Mouse (Mus musculus): Measurements from ENCODE around the gene Tex261.

Tex261 gene

GRCm38 (mm10) chr6:83762880-83763431 is 12.7 kb downstream of the Tex261 start:
- DNase-seq (ENCODE audit: low read depth in 1 of 2, low spot score in 2 of 2), result no peak

- no peak for DNase-seq (ENCODE audit: low read depth in 1 of 2, low spot score in 2 of 2)
These were observed 13.3 kb downstream of the Tex261 start, which contains the start of gene Ankrd53 for GRCm38 (mm10) chr6:83762344-83762743. Gene Ankrd53 (plus strand): TSS chr6:83762644.

GRCm38 (mm10) chr6:83756051-83756450 is 19.6 kb downstream of the Tex261 start:
- DNase-seq (ENCODE audit: low read depth in 1 of 2, low spot score in 2 of 2), result no peak

GRCm38 (mm10) chr6:83750171-83750684 is 25.4 kb downstream of the Tex261 start:
- peak in 1 of 2 experiments; percentile 34 for DNase-seq (ENCODE audit: low read depth in 1 of 2, low spot score in 2 of 2)

- no peak for DNase-seq (ENCODE audit: low read depth in 1 of 2, low spot score in 2 of 2)
These were observed 26.3 kb downstream of the Tex261 start for GRCm38 (mm10) chr6:83749286-83749685.

- no peak for DNase-seq (ENCODE audit: low read depth in 1 of 2, low spot score in 2 of 2)
These were observed 30.1 kb downstream of the Tex261 start for GRCm38 (mm10) chr6:83745466-83745865.

- no peak for DNase-seq (ENCODE audit: low read depth in 1 of 2, low spot score in 2 of 2)
These were observed 31.1 kb downstream of the Tex261 start for GRCm38 (mm10) chr6:83744557-83744956.

- no peak for DNase-seq (ENCODE audit: low read depth in 1 of 2, low spot score in 2 of 2)
These were observed 31.5 kb downstream of the Tex261 start for GRCm38 (mm10) chr6:83744126-83744525.

GRCm38 (mm10) chr6:83743212-83743611 is 32.4 kb downstream of the Tex261 start:
- no peak for DNase-seq (ENCODE audit: low read depth in 1 of 2, low spot score in 2 of 2)

GRCm38 (mm10) chr6:83742761-83743160 is 32.9 kb downstream of the Tex261 start, which contains the start of gene Atp6v1b1:
Gene Atp6v1b1 (plus strand): TSS chr6:83742990.
- DNase-seq (ENCODE audit: low read depth in 1 of 2, low spot score in 2 of 2), result no peak

- no peak for DNase-seq (ENCODE audit: low read depth in 1 of 2, low spot score in 2 of 2)
These were observed 37.0 kb downstream of the Tex261 start for GRCm38 (mm10) chr6:83738596-83738995.

GRCm38 (mm10) chr6:83737311-83737710 is 38.3 kb downstream of the Tex261 start:
- no peak for DNase-seq (ENCODE audit: low read depth in 1 of 2, low spot score in 2 of 2)

GRCm38 (mm10) chr6:83731128-83731527 is 44.5 kb downstream of the Tex261 start:
- peak; percentile 22 to 40 for DNase-seq (ENCODE audit: low read depth in 1 of 2, low spot score in 2 of 2)

GRCm38 (mm10) chr6:83729350-83729970 is 46.2 kb downstream of the Tex261 start:
- DNase-seq (ENCODE audit: low read depth in 1 of 2, low spot score in 2 of 2), result no peak

- no peak for DNase-seq (ENCODE audit: low read depth in 1 of 2, low spot score in 2 of 2)
These were observed 47.1 kb downstream of the Tex261 start for GRCm38 (mm10) chr6:83728488-83728887.

- DNase-seq (ENCODE audit: low read depth in 1 of 2, low spot score in 2 of 2), result no peak
These were observed 48.4 kb downstream of the Tex261 start for GRCm38 (mm10) chr6:83727178-83727577.

- no peak for DNase-seq (ENCODE audit: low read depth in 1 of 2, low spot score in 2 of 2)
These were observed 53.1 kb downstream of the Tex261 start for GRCm38 (mm10) chr6:83722526-83722925.

Measured in monocyte, adult 2 months (primary cell).